Mouse (Mus musculus) midbrain, embryonic 12.5 days (tissue): ENCODE data around the gene Cpne2. TPM values are rescaled to one million over a fixed set of nuclear protein-coding genes. Genes with fewer than 3 reads are reported as not detected.

Experiments used
- ATAC-seq: fragments of 200-750 bp; cut with Nextera tagmentation; 2 replicates; pipeline ENCODE4 v1.8.0; 2017; ENCODE audit warnings: low read depth, moderate TSS enrichment, moderate library complexity; ENCODE audit not compliant: low FRiP score
- H3K27ac ChIP-seq: fragments of 300-500 bp; sonication (generic); replicated peaks from 2 replicates; pipeline ENCODE4 v1.5.1; 2016; ENCODE audit warnings: mild to moderate bottlenecking
- H3K27me3 ChIP-seq: fragments of 300-500 bp; sonication (generic); 2 replicates; pipeline ENCODE4 v1.6.1; 2016; ENCODE audit warnings: mild to moderate bottlenecking
- H3K36me3 ChIP-seq: fragments of 300-500 bp; sonication (generic); 2 replicates; pipeline ENCODE4 v1.6.1; 2016
- H3K4me1 ChIP-seq: fragments of 300-500 bp; sonication (generic); 2 replicates; pipeline ENCODE4 v1.6.1; 2016
- H3K4me2 ChIP-seq: fragments of 300-500 bp; sonication (generic); replicated peaks from 2 replicates; pipeline ENCODE4 v1.6.1; 2016; ENCODE audit warnings: mild to moderate bottlenecking, moderate library complexity
- H3K4me3 ChIP-seq: fragments of 300-500 bp; sonication (generic); 2 replicates; pipeline ENCODE4 v1.5.1; 2016; ENCODE audit warnings: mild to moderate bottlenecking
- H3K9ac ChIP-seq: fragments of 300-500 bp; sonication (generic); replicated peaks from 2 replicates; pipeline ENCODE4 v1.6.1; 2016; ENCODE audit warnings: mild to moderate bottlenecking, moderate library complexity
- H3K9me3 ChIP-seq: fragments of 300-500 bp; sonication (generic); 2 replicates; pipeline ENCODE4 v1.6.1; 2016; ENCODE audit warnings: mild to moderate bottlenecking
- WGBS: fragments of 180-500 bp; shearing (Covaris S2); methylation state at CpG from one replicate; pipeline ENCODE4 v1.1.7; 2016; 5-methylcytosine and 5-hydroxymethylcytosine counted together
- polyA plus RNA-seq: library from polyadenylated mRNA; unstranded; fragments of >200 nt; fragmentation: Nextera tagmentation; extraction: Ambion mirVana; gene quantifications from 2 replicates; pipeline ENCODE4 v1.2.1, GENCODE M21; 2016

Gene Cpne2
- polyA plus RNA-seq, result 9.9 and 10.0 TPM in 2 replicates

DNA sequence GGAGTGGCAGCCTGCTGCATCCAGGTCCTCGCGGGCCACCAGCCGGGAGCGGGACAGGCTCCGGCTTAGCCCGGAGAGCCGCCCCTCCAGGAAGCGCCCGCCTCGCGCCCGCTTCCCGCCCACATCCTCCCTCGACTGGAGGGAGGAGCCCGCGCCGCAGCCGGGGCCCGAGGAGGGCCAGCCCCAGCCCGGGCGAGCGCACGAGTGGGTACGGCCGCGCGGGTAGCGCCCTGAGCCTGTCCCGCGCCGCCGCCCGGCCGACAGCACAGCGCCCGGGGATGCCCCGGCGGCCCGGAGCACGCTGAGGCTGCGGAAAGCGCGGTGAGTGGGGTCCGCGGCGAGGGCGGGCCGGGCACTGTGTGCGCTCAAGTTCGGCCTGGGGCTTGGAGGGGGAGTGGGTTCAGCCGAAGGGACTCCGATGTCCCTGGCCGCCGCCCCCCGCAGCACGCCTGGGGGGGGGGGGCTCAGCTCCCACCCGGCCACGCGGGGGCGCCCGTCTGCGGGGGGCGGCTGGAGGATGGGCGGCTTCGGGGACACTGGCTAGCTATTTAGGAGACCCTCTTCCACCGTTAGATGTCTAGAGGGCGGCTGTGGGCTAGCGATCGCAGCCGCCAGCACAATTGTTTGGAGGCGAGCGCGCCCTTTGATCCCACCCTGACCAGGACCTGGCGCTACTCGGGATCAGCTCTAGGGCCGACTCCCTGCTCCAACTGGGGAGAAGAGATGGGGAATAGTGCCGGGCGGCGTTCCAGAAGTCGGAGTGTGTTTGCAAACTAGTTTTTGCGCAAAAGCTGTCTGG, at the start of gene Cpne2:
Gene Cpne2 (plus strand): TSS at position 118 of the 799 bp plus-strand sequence.
- Histone ChIP-seq H3K27ac (peak within 1 kb of the TSS; percentile 25; the same call in 1 of the 2 replicates), H3K4me2 (peak within 1 kb of the TSS; percentile 95), H3K27me3 (peaks cover 80% of the 10 kb centered on the region), H3K9me3 (no peaks in the 10 kb centered on the region), H3K9ac (peak within 1 kb of the TSS; percentile 74), H3K4me3 (peak within 1 kb of the TSS; percentile 66), H3K36me3 (no peaks in the 10 kb centered on the region), H3K4me1 (peaks cover 28% of the 10 kb centered on the region)
- WGBS, result under 1% methylated on average over 65 of the region's 81 CpGs
- peak; percentile 82 for ATAC-seq

DNA sequence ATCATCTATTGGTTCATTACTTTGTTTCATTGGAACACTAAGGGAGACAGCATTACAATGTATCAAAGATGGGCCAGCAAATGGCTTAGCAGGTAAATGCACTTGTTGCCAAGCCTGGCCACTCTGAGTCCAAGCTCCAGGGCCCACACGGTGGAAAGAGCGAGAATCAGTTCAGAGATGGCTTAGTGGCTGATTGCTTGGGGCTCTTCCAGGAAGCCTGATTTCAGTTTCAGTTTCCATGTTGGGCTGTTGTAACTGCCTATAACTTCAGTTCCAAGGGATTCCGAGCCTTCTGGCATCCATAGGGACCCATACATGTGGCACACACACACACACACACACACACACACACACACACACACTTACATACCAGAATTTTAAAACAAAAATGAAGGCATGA, 47.5 kb upstream of the Cpne2 start:
- H3K4me2 ChIP-seq, result no peak overlapping the region
- 88% methylated on average over 3 of the region's 3 CpGs for WGBS
- no peaks in the 10 kb centered on the region for H3K4me1 ChIP-seq
- H3K9ac ChIP-seq, result no peak overlapping the region
- no peak overlapping the region for H3K27ac ChIP-seq
- H3K36me3 ChIP-seq, result no peaks in the 10 kb centered on the region
- H3K9me3 ChIP-seq, result no peaks in the 10 kb centered on the region
- no peak for ATAC-seq
- H3K27me3 ChIP-seq, result peaks cover 4% of the 10 kb centered on the region; the same call in 1 of the 2 replicates
- H3K4me3 ChIP-seq, result no peak overlapping the region

DNA sequence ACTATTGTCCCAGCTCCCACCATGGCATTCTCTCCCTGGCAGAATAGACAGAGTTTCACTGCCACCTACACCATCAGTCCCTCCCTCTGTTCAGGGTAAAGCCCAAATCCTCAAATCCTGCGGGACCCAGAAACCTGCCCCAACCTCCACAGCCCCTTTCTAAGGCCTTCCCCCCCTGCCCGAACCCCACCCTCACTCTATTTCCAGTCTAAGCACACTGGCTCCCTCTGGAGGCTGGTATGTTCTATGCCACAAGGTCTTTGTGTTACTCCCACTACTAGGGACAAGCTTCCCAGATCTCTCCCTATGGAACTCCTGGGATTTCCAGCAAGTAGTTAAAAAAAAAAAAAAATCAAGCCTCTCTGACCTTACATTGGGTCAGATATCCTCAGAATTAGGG, 46.9 kb upstream of the Cpne2 start:
- Histone ChIP-seq H3K4me3 (no peak overlapping the region), H3K9me3 (no peaks in the 10 kb centered on the region), H3K4me2 (no peak overlapping the region), H3K27ac (no peak overlapping the region), H3K27me3 (peaks cover 10% of the 10 kb centered on the region; the same call in 1 of the 2 replicates), H3K4me1 (no peaks in the 10 kb centered on the region), H3K36me3 (no peaks in the 10 kb centered on the region), H3K9ac (no peak overlapping the region)
- no peak for ATAC-seq
- 19% methylated on average over 2 of the region's 2 CpGs for WGBS

DNA sequence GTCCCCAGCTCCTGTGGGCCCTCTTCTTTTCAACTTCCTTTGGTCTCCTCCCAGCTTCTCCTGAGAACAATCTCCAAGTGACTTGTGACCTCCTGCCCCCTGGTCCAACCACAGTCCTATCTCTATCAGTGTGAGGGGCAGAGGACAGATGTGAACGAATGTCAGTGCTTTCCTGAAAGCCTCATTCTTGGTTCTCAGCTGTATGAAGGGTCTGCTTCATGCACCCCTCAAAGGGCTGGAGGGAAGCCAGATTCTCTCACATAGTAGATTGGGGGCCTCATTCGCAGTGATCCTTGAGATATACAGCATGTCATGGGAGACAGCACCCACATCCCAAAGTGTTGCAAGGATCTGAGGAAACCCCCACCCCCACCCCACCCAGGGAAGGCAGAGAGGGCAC, 44.8 kb upstream of the Cpne2 start:
- Histone ChIP-seq H3K4me3 (no peak overlapping the region), H3K27ac (no peak overlapping the region), H3K9ac (no peak overlapping the region), H3K36me3 (no peaks in the 10 kb centered on the region), H3K4me1 (peaks cover 2% of the 10 kb centered on the region; the same call in 1 of the 2 replicates), H3K9me3 (no peaks in the 10 kb centered on the region), H3K27me3 (peaks cover 12% of the 10 kb centered on the region; the same call in 1 of the 2 replicates), H3K4me2 (no peak overlapping the region)
- WGBS, result 69% methylated on average over 2 of the region's 2 CpGs
- no peak for ATAC-seq

DNA sequence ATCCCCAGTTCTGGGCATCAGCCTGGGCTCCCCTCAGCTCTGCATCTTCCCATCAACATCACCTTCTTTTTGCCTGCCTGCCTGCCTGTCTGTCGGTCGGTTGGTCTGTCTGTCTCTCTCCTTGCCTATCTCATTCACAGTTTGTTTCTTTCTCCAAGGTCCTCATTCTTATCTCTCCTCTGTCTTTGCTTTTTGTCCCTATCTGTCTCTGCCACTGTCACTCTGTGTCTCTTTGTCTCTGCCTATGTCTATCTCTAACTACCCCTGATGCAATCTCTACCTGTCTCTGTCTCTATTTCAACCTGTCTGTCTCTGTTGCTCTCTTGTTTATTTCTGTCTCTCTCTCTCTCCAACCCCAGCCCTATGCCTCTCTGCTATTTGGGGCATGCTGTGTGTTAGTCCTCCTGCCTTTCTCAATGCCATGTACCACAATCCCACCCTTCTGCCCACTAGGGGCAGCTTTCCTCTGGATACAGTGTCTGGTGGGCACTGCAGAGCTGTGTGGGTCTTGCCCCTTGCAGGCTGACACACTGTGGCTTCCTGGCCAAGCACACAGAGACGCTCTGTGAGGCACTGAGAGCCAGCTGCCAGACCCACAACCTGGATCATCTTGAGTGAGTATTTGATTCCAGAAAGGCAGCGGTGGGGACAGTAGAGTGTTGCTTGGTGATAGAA, 42.8 kb upstream of the Cpne2 start:
- peaks cover 2% of the 10 kb centered on the region; the same call in 1 of the 2 replicates for H3K4me1 ChIP-seq
- peaks cover 12% of the 10 kb centered on the region; the same call in 1 of the 2 replicates for H3K27me3 ChIP-seq
- no peak overlapping the region for H3K9ac ChIP-seq
- no peaks in the 10 kb centered on the region for H3K36me3 ChIP-seq
- no peak overlapping the region for H3K27ac ChIP-seq
- no peak overlapping the region for H3K4me2 ChIP-seq
- no peaks in the 10 kb centered on the region for H3K9me3 ChIP-seq
- ATAC-seq, result no peak
- H3K4me3 ChIP-seq, result no peak overlapping the region
- WGBS, result 79% methylated on average over 4 of the region's 4 CpGs

DNA sequence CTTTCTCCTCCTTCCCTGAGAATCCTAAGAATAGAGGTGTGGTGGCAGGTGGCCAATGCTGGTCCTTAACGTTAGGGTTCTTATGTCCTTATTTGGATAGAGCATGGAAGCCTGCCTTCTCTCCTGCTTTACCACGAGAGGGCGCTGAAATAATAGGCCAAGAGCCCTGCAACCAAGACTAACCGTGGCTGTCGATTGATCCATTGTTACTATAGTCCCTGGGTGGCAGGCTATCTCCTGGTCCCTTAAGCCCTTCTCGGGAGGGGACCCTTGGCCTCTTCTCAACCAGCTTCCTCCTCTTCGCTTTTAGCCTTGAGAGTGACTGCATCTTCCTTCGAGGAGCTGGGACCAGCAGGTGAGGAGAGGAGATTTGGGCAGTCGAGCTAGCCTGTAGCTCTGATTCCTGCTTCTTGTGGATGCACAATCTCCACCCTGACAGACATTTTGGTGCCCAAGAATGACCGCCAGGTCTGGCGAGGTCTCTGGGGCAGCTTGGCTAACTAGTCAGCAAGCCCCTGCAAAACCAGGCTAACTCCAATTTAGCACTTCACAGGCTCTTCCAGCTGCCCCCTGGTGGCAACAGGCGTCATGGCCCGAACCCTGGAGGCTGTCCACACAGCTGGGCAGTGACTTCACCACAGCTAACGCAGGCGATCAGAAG, 40.6 kb upstream of the Cpne2 start:
- ATAC-seq, result peak; percentile 89
- Histone ChIP-seq H3K4me3 (peak overlapping the region; percentile 36), H3K36me3 (no peaks in the 10 kb centered on the region), H3K9me3 (no peaks in the 10 kb centered on the region), H3K27ac (no peak overlapping the region), H3K4me2 (peak overlapping the region; percentile 66), H3K4me1 (peaks cover 2% of the 10 kb centered on the region; the same call in 1 of the 2 replicates), H3K27me3 (peaks cover 12% of the 10 kb centered on the region; the same call in 1 of the 2 replicates), H3K9ac (peak overlapping the region; percentile 53)
- 5% methylated on average over 15 of the region's 15 CpGs for WGBS

DNA sequence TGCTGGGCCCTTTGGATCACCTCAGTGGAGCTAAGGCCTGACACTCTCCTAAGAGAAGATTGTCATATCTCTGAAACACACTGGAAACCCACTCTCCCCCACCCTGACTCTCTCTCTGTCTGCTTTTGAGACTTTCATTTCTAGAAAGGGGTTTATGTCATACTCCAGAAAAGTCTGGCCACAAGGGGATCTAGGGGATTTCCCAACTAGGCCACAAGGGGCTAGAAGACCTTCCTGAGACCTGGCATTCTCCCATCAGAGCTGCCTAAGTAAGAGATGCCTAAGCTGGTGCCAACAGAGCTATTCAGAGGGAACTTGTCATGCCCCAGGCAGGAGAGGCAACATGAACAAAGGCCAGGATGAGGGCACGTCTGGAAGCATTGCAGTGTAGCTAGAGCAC, 39.5 kb upstream of the Cpne2 start:
- Histone ChIP-seq H3K27me3 (peaks cover 12% of the 10 kb centered on the region; the same call in 1 of the 2 replicates), H3K27ac (no peak overlapping the region), H3K4me3 (no peak overlapping the region), H3K4me1 (peaks cover 2% of the 10 kb centered on the region; the same call in 1 of the 2 replicates), H3K4me2 (no peak overlapping the region), H3K9ac (no peak overlapping the region), H3K36me3 (no peaks in the 10 kb centered on the region), H3K9me3 (no peaks in the 10 kb centered on the region)
- no peak for ATAC-seq
- 38% methylated on average over 1 of the region's 1 CpGs for WGBS

DNA sequence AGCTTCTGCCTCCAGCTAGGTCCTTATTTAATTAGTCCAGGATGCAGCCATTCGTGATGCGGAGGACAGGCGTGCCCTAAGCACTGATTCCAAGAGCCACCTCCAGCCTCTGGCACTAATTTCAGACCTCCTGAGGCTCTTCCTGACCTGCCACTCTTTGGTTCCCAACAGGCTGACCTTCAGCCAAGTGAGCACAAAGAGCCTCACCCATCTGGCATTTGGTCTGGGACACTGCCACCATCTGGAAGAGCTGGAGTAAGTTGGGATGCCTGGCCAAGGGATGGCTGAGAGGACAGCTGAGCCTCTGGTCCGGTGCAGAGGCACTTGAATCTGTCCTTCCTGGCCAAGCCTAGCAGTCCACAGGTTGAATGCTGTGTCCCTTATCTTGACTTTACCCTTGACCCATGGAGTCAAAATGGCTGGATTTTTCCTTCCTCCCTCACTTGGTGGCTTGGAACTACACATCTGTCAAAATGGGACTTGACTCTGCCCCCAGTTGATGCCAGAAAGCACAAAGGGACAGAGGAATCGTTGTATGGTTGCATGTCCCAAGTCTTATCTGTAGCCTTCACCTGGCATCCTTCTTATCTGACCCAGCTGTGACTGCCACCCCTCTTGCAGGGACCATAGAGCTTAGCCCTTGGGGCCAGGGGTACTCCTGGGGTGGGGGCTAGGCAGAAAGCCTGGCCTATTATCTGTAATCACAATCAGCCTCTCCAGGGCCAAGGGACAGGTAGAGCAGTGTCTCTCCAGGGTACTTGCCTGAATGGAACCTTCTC, 17.2 kb upstream of the Cpne2 start:
- WGBS, result 64% methylated on average over 5 of the region's 5 CpGs
- no peak for ATAC-seq
- Histone ChIP-seq H3K36me3 (no peaks in the 10 kb centered on the region), H3K4me3 (no peak overlapping the region), H3K9ac (no peak overlapping the region), H3K4me2 (no peak overlapping the region), H3K27ac (no peak overlapping the region), H3K4me1 (no peaks in the 10 kb centered on the region), H3K27me3 (no peaks in the 10 kb centered on the region), H3K9me3 (no peaks in the 10 kb centered on the region)

DNA sequence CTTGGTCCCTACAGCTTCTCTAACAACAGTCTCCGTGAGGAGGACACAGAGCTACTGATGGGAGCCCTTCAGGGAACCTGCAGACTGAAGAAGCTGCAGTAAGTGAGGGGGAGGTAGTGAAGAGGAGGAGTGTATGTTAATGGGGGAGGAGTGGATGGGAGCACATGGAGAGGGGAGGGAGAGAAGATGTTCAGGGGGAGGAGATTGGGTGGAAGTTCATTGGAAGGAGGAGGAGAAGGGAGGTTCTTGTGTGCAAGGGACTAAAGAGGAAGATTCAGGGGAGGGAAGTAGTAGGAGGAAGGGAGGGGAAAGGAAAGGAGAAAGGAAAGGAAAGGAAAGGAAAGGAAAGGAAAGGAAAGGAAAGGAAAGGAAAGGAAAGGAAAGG, 16.6 kb upstream of the Cpne2 start:
- 47% methylated on average over 1 of the region's 1 CpGs for WGBS
- Histone ChIP-seq H3K4me1 (no peaks in the 10 kb centered on the region), H3K9me3 (no peaks in the 10 kb centered on the region), H3K27me3 (no peaks in the 10 kb centered on the region), H3K27ac (no peak overlapping the region), H3K36me3 (no peaks in the 10 kb centered on the region), H3K4me2 (no peak overlapping the region), H3K9ac (no peak overlapping the region), H3K4me3 (no peak overlapping the region)
- ATAC-seq, result no peak

DNA sequence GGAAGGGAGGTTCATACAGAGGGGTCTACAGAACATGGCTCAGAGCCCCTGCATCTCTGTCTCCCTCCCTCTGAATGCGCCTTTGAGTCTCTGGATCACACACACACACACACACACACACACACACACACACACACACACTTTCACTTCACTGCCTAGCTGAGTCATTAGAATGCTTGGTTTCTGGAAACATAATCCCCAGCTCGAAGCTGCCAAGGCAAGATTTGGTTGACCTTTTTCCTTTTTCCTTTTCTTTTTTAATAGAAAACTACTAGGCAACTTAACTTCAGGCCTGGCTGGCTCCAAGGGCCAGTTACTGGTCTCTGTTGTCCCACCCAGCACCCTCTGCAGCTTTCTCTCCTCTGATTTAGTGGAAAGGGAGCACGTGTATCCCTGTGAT, 16.0 kb upstream of the Cpne2 start:
- H3K9ac ChIP-seq, result no peak overlapping the region
- no peak overlapping the region for H3K27ac ChIP-seq
- no peaks in the 10 kb centered on the region for H3K9me3 ChIP-seq
- no peak for ATAC-seq
- no peak overlapping the region for H3K4me3 ChIP-seq
- no peaks in the 10 kb centered on the region for H3K27me3 ChIP-seq
- 63% methylated on average over 2 of the region's 3 CpGs for WGBS
- no peak overlapping the region for H3K4me2 ChIP-seq
- H3K36me3 ChIP-seq, result no peaks in the 10 kb centered on the region
- H3K4me1 ChIP-seq, result no peaks in the 10 kb centered on the region

DNA sequence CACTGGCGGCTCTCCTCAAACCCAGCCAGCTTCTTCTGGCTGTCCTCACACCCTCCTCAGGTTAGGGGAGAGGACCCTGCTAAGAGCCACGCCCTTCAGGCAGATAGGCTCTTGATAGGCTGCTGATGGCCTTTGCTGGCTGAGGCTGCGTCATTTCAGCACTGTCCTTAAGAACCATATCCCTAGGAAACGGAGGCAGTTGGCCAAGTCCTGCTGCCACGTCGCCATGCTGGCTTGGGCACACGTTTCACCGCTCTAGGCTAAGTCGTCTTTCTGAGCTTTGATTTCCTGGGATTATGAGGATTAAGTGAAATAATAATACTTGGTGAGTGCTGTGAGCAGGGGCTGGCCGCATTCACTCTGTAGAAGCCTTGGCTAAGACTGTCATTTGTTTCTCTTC, 14.5 kb upstream of the Cpne2 start:
- WGBS, result 76% methylated on average over 10 of the region's 10 CpGs
- H3K27ac ChIP-seq, result no peak overlapping the region
- ATAC-seq, result no peak
- H3K4me2 ChIP-seq, result no peak overlapping the region
- 0 out of 2 replicates have a peak, but pooled peaks cover 7% of the 10 kb centered on the region for H3K27me3 ChIP-seq
- H3K4me3 ChIP-seq, result no peak overlapping the region
- no peak overlapping the region for H3K9ac ChIP-seq
- no peaks in the 10 kb centered on the region for H3K36me3 ChIP-seq
- no peaks in the 10 kb centered on the region for H3K4me1 ChIP-seq
- H3K9me3 ChIP-seq, result no peaks in the 10 kb centered on the region
